Mouse (Mus musculus) macrophage (primary cell): ENCODE results near the gene 1500009C09Rik. TPM values are rescaled to one million over a fixed set of nuclear protein-coding genes. Genes with fewer than 3 reads are reported as not detected.

Experiments
- H3K27ac ChIP-seq: fragments of 350-480 bp; formaldehyde crosslinking; 2 replicates; pipeline ENCODE4 v1.9.0; 2021
- H3K36me3 ChIP-seq: fragments of 350-480 bp; formaldehyde crosslinking; 2 replicates; pipeline ENCODE4 v1.9.0; 2021; ENCODE audit errors: inconsistent target
- H3K4me3 ChIP-seq: fragments of 350-480 bp; formaldehyde crosslinking; 2 replicates; pipeline ENCODE4 v1.9.0; 2021; ENCODE audit errors: inconsistent target
- H3K79me2 ChIP-seq: fragments of 350-480 bp; formaldehyde crosslinking; 2 replicates; pipeline ENCODE4 v1.9.0; 2021; ENCODE audit errors: inconsistent target
- WGBS: methylation state at CpG from one replicate; pipeline ENCODE4 v1.1.7; 2026; ENCODE audit warnings: inconsistent platforms; ENCODE audit not compliant: missing documents; 5-methylcytosine and 5-hydroxymethylcytosine counted together
- polyA plus RNA-seq: library from polyadenylated mRNA; stranded (reverse); fragments of 250-400 nt; gene quantifications from 3 replicates; pipeline ENCODE4 v1.2.4, GENCODE M21; 2018; ENCODE audit warnings: inconsistent platforms
- total RNA-seq, 78 experiments: library from RNA; depleted of rRNA; stranded (reverse); fragments of 250-400 nt; gene quantifications; 1 replicate in 9 of 78; 2 replicates in 24 of 78; 3 replicates in 43 of 78; 4 replicates in 2 of 78; pipeline ENCODE4 v1.2.4; 2018; ENCODE audit warnings: inconsistent platforms in 56 of 78

Gene 1500009C09Rik
- not detected for total RNA-seq (2018; cell fraction: chromatin; rRNA removed)
- not detected for total RNA-seq (2018; cell fraction: cytosol; rRNA removed)
- total RNA-seq (2018; cell fraction: nucleus; rRNA removed) = not detected
- polyA plus RNA-seq = not detected in 3 replicates

DNA sequence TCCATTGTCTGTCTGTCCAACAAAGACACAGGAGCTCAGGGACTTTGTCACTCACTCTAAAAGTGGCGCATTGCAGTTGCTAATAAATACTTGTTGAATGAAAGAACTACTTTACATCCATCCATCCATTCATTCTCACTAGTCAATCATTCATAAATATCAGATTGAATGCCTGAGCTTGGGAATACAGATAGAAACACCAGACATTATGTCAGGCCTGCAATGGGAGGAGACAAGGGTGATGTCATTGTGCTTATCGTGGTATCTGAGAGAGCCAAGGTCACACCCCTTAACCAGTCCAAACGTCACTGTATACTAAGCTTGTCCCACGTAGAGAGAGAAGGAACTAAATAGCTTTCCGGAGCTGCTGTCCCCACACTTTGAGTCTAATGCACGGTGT is at the start of gene 1500009C09Rik:
1500009C09Rik (plus strand) TSS at position 301 of the 400 bp plus-strand sequence.
- H3K27ac ChIP-seq = no peak within 1 kb of the TSS
- H3K4me3 ChIP-seq = no peak within 1 kb of the TSS
- no peaks in the 10 kb centered on the region for H3K79me2 ChIP-seq
- 84% methylated on average over 6 of the region's 6 CpGs for WGBS
- no peaks in the 10 kb centered on the region for H3K36me3 ChIP-seq

DNA sequence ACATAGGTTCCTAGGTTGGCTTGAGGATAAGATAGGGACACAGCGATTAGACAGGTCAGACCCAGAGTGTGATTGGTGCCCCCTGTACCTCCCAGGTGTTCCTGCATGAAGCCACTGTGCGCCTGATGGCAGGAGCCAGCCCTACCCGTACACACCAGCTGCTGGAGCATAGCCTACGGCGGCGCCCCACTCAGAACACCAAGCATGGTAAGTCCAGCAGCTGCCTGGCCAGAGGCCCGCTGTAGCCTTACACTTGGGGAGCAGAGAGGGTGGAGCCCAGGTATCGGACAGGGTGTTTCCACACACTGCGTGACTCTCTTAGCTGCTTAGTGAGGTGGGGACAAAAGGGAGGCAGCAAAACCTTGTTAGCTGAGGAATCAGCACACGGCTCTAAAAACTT is 49.1 kb upstream of the 1500009C09Rik start:
- no peaks in the 10 kb centered on the region for H3K79me2 ChIP-seq
- WGBS = 98% methylated on average over 10 of the region's 10 CpGs
- H3K27ac ChIP-seq = no peak overlapping the region
- H3K4me3 ChIP-seq = no peak overlapping the region
- H3K36me3 ChIP-seq = peaks cover 63% of the 10 kb centered on the region

DNA sequence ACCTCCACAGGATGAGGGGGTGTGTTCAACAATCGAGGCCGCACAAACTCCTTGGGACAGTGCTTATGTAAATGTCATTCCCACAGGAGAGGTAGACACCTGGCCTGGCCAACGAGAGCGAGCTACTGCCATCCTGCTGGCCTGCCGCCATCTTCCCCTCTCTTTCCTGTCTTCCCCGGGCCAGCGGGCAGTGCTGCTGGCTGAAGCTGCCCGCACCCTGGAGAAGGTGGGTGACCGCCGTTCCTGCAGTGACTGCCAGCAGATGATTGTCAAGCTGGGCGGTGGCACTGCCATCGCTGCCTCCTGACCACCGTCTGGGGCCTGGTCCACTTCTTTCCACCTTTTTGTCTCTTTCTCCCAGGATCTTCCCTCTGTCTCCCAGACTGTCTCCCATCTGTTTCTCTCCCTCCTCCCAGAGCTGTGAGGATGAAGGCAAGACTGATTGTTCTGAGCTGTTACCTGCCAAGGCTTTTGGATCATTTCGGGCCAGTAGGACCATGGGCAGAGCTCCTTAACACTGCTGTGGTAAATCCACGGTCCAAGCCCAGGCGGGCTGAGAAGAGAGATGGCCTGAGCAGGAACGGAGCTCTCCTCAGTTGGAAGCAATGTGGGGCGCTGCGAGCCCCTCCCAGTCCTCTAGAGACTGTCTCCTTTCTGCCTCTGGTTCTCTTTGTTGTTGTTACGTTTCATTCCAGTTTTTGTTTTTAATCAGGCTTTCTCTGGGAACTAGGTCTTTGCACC is 48.4 kb upstream of the 1500009C09Rik start:
- Histone ChIP-seq H3K79me2 (no peaks in the 10 kb centered on the region), H3K27ac (no peak overlapping the region), H3K36me3 (peaks cover 63% of the 10 kb centered on the region), H3K4me3 (no peak overlapping the region)
- WGBS = 95% methylated on average over 20 of the region's 20 CpGs

DNA sequence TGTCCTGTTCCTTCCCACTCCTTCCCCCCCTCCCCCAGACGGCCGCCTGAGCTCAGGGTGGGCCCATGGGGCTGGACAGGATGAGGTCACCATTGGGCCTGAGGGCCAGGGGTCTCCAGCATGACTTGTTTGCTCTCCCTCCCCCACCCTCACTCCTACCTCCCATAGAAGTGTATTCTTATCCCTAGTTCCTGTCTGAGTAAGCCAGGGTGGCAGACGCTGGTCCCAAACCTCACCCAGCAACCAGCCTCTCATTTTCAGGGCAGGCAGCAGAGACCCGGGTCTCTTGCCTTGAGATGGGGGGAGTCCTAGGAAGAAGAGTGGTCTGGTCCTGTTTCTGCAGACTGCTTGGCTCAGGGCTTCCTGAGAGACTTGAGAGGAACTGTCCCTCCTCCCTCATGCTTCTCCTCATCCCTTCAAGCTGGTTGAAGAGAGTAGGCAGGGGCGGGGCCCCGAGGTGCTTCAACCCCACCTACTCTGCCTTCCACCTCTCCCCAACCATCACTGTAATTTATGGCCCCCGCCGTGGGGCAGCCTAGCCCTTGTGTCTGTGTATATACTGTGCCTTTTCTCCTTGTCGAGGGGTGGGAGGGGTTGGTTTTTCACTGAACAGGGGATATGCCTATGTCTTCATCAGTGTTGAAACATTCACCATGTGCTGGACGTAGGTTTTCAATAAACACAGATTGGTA is 47.4 kb upstream of the 1500009C09Rik start:
- 80% methylated on average over 10 of the region's 10 CpGs for WGBS
- Histone ChIP-seq H3K4me3 (no peak overlapping the region), H3K27ac (no peak overlapping the region), H3K79me2 (no peaks in the 10 kb centered on the region), H3K36me3 (peaks cover 63% of the 10 kb centered on the region)

DNA sequence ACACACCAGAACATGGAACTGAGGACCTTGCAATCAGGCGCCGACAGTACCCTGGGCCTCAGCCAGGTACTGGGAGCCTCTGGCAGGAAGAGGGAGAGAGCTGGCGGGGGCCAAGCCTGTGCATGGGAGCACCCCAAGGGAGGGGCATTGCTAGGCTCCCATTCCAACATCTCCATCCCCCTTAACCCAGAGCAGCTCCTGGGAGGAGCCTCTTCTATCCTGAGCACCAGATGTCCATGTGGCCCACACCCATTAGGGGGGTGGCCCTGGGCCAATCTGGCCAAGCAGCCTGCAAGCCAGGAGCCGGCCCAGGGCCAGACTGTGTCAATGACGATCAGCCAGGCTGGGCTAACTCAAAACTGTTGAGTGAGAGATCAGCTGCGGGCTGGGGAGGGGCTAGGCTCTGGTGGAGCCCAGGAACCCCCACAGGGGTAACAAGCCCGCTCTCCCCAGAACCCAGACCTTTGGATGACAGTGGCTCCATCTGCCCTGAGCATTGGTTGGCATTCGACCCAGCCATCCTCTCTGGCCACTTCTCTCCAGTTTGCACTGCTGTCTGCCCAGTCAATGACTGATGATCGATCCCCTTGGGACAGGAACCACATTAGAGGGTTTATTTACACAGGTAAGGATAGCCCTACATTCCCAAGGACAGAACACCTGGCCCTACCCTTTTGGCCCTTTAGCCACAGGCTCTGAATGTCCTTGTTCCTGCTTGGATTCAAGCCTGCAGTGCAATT is 45.7 kb upstream of the 1500009C09Rik start:
- H3K27ac ChIP-seq = no peak overlapping the region
- no peak overlapping the region for H3K4me3 ChIP-seq

DNA sequence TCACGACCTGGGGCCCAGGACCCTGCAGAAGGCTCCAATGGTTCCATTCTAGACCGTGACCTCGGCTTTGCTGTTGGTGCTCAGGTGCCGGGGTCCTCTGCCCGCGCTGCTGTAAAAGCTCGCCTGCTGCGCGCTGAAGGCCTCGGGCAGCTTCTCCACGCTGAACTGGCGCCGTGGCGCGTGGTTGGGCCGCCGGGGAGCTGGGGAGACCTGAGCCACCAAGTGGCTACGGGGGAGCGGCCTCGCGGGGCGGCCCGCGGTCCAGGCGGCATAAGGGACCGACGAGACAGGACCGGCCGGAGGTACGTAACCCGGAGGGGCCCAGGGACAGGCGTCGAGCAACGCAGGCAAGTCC is 45.1 kb upstream of the 1500009C09Rik start:
- peaks cover 46% of the 10 kb centered on the region for H3K36me3 ChIP-seq
- H3K79me2 ChIP-seq = no peaks in the 10 kb centered on the region
- H3K4me3 ChIP-seq = no peak overlapping the region
- WGBS = 92% methylated on average over 22 of the region's 34 CpGs
- no peak overlapping the region for H3K27ac ChIP-seq

More for the DNA sequence above, 45.7 kb upstream of the 1500009C09Rik start:
- Histone ChIP-seq H3K36me3 (peaks cover 52% of the 10 kb centered on the region), H3K79me2 (no peaks in the 10 kb centered on the region)
- WGBS = 87% methylated on average over 8 of the region's 9 CpGs

DNA sequence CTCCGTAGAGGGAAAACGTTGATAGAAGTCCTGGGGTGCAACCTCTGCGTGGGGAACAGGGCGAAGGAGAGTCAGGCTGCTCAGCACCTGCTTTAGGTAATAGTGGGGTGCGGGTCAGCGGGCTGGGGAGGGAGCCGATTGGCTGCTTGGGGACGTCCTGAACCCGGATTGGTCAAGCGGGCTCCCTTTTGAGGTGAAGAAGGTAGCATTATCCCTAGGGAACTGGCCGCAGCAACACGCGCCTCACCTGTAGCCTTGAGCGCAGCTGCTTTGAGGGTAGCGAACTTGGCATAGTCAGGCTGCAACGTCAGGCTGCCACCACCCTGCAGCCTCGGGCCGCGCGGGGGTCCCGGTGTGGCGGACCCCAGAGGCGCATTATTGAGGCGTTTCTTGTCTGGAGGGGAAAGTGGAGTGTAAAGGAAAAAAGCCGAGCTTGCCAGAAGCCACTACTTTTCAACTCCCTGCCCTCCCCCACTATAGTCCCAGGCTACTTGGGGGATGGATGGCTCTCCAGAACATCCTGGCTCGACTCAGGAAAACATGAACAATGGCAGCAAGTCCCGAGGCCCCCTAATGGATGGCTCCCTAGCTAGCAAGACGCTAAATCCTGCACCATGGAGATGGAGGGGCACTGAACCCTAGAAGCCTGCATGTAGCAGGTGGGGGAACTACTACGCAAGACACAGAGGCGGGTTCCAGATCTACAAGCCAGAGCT is 44.5 kb upstream of the 1500009C09Rik start:
- H3K27ac ChIP-seq = no peak overlapping the region
- H3K36me3 ChIP-seq = peaks cover 41% of the 10 kb centered on the region
- H3K79me2 ChIP-seq = no peaks in the 10 kb centered on the region
- WGBS = 94% methylated on average over 28 of the region's 30 CpGs
- H3K4me3 ChIP-seq = no peak overlapping the region

DNA sequence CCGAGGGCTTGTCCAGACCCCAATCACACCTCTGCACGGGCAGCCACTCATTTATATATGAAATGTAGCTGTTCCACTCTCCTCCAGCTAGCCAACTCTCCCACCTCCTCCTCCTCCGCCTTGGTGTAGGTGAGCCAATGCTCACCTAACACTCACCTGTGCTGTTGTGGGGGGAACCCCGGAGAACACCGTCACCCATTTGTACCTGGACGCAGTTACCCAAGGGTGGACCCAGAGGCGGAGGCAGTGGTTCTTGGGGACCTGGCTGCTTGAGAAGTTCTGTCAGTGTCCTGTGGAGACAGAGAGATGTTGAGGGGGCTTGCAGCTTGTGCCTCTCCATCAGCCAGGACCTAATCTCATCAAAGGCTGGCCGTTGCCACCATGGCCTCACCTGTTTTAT is 43.9 kb upstream of the 1500009C09Rik start:
- Histone ChIP-seq H3K27ac (no peak overlapping the region), H3K4me3 (no peak overlapping the region), H3K79me2 (no peaks in the 10 kb centered on the region), H3K36me3 (peaks cover 35% of the 10 kb centered on the region)
- 92% methylated on average over 8 of the region's 8 CpGs for WGBS

DNA sequence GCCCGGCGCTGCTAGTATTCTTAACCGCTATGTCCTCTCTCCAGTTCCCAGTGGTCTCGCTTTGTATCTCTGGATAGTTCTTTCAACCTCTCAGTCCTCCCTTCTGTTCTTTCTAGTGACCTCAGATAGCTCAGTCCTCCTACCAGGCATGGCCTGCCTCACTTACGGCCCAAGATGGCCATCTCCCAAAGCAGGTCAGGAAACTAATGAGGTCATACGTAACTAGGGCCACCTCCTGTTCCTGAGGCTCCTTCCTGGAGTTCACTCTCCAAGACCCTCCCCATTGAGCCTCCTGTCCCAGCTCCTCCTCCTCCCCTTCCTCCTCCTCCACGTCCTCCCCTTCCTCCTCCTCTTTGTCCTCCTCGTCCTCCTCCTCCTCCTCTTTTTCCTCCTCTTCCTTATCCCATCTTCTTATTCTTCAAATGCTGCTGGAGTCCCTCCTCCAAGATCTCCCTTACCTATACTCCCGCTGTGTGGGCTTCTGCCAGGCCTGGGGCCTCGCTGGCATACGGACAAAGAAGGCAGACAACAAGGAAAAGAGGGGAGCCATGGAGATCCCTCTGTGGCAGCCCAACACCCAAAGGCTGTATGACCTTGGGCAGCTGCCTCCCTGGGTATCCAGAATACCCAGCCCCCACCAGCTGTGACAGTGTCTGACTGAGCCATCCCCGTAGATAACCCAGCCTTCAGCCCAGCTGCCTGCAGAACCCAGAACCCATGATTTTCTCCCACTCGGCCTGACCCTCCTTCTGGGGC is 42.7 kb upstream of the 1500009C09Rik start:
- WGBS = 91% methylated on average over 12 of the region's 13 CpGs
- no peaks in the 10 kb centered on the region for H3K79me2 ChIP-seq
- H3K4me3 ChIP-seq = no peak overlapping the region
- peaks cover 24% of the 10 kb centered on the region for H3K36me3 ChIP-seq
- H3K27ac ChIP-seq = no peak overlapping the region

DNA sequence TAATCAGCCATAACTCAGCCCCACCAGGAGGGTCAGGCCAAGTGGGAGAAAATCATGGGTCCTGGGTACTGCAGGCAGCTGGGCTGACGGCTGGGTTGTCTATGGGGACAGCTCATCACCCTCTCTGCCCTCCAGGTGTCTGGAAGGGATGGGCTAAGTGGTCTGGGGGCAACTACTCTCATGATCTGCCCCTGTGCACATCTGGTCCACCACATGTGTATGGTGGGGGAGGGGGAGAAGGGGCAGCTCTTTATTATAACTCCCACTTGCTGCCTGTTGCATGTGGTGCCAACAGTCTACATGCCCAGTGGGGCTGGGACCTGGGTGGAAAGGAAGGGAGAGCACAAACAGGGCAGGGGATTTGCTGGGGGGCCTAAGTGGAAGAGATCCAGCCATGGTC is 41.4 kb upstream of the 1500009C09Rik start:
- H3K36me3 ChIP-seq = peaks cover 11% of the 10 kb centered on the region
- no peak overlapping the region for H3K27ac ChIP-seq
- 67% methylated on average over 1 of the region's 1 CpGs for WGBS
- no peak overlapping the region for H3K4me3 ChIP-seq
- H3K79me2 ChIP-seq = no peaks in the 10 kb centered on the region

DNA sequence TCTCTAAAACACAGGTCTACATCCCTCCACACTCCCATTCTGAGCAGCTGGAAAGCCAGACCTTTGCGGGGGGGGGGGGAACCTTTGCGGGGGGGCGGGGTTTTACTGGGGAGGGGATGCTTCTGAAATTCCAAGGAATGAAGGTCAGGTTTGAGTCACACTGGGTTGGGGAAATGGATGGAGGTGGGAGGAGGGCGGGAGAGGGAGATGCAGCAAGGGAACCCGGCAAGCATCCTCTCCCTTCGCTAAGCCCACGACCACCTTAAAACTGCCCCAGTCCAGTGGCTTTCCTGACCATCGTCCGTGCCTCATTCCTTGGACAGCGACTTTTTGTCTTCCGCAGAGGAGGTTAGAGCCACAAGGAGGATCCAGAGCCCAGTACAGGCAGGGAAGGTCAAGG is 40.9 kb upstream of the 1500009C09Rik start:
- Histone ChIP-seq H3K36me3 (peaks cover 6% of the 10 kb centered on the region; the same call in 1 of the 2 replicates), H3K4me3 (no peak overlapping the region), H3K79me2 (no peaks in the 10 kb centered on the region), H3K27ac (no peak overlapping the region)
- 6% methylated on average over 11 of the region's 11 CpGs for WGBS

DNA sequence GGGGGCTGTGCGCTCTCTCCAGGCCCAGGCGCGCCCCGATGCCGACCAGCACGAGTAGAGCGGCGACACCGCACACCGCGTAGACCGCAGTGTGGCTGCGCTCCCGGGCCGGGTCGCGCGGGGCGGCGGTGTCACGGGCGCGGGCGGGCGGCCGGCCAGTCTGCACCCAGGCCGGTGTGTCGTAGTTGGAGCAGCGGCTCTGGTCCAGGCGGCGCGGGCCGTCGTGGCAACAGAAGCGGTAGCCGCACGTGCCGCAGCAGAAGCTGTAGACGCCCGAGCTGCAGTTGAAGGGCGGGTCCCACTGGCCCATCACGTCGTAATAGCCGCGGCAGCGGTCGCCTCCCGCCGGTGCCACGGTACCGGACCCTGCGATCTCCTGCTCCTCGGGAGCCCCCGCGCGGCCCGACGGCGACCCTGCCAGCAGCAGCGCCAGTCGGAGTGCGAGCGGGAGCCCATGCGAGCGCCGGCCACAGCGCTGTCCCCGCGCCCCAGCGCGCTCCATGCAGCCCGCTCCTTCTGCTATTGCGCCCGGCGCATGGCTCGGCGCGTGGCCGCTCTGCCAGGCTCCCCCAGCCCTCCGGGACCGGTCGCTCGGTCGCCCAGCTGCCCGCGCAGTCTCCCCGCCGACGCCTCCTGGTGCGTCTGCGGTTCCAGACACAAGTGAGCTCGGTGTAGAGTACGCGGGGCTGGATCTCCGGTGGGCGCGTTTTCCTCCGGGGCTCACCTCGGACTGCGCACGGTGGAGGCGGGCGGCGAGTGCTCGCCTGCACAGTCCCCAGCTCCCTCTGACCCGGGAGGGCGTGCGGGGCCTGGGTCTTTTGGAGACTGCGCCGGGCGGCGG is 40.1 kb upstream of the 1500009C09Rik start:
- H3K36me3 ChIP-seq = no peaks in the 10 kb centered on the region
- no peak overlapping the region for H3K27ac ChIP-seq
- WGBS = under 1% methylated on average over 104 of the region's 112 CpGs
- H3K4me3 ChIP-seq = no peak overlapping the region
- H3K79me2 ChIP-seq = no peaks in the 10 kb centered on the region

DNA sequence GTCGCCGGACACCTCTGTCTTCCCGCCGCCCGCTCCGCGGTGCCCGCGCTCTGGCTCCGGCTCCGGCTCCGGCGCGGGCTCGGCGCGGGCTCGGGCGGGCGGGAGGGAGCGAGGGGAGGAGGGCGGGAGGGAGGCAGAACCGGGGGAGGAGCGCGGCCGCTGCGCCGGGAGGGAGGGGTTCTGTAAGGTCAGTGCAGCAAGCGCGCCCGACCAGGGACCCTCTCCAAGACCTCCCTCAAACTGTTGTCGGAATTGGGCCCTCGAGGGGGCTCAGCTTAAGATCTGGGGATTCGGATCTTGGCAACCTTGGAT is 39.5 kb upstream of the 1500009C09Rik start, which contains the start of gene Shisa8:
Shisa8 (minus strand) TSS at position 64 of the 312 bp plus-strand sequence.
- Histone ChIP-seq H3K27ac (no peak within 1 kb of the TSS), H3K79me2 (no peaks in the 10 kb centered on the region), H3K4me3 (no peak within 1 kb of the TSS), H3K36me3 (no peaks in the 10 kb centered on the region)
- WGBS = 1% methylated on average over 34 of the region's 34 CpGs
